Mouse (Mus musculus): ENCODE results near the gene Erg.
A peak's percentile ranks its signal among the peaks of the same experiment; 100 is the strongest.

Erg gene

DNA sequence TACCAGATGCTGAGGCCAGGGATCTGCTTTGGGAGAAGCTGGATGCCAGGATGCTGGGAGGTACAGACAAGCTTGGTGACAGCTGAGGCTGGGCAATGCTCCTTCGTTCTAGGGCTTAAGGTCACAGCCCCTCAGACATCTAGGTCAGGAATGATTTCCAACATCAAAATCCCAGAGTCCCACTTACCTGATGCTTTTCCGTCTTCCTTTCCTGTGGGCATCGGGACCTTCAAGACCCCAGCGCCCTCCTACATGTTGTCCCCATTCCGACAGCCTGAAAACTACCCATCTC, at the start of gene Erg:
Erg (minus strand) TSS at position 283 of the 292 bp plus-strand sequence.
- no peak for DNase-seq

DNA sequence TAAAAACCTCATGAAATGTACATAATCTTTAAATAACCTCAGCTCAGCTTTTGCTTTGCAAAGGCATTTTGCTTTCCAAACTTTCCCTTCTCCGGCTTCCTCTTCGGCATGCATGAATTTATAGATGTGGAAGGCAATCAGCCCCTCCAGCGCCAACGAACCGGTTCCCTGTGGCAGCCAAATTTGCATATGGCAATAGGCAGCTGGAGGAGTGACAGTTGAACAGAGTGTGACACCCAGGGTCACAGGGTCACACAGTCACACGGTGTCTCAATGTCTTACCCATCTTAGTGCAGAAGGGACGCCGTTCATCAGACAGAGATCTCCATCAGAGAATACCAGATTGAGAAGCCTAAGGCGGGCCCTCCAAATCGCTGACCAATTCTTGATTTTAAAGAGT, 45.4 kb upstream of the Erg start:
- DNase-seq = no peak

DNA sequence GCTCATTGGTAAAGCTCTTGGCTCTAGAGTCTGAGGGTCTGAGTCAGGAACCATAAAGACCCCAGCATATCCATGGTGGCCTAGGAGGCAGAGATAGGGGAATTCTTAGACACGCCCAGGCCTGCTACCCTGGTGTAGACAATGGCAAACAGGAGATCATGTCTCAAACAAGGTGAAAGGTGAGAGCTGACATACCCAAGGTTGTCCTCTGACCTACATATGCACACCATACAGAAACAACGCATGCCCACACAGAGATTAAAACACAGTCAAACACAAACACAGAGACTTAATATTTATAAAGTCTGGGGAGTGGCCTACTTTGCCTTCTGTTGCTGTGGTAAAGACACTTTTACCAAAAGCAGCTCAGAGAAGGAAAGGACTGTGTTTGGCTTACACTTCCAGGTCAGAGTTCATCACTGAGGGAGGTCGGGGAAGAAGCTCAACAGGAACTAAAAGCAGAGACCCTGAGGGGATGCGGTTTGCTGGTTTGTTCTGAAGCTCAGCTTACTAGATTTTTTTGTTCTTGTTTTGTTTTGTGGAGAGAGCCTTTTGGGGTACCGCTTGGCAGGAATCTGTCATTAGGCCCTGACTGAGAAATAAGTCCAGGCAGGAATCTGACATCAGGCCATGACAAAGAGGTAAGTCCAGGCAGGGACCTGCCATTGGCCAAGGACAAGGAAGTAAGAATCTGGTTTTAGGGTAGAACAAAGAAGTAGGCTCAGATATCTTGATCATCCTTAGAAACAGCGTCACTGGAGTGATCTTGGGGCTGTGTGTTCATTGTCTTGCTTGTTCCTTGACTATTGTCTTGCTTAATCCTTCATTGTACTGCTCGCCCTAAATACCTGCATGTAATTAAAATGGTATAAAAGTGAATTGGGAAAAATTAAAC, 37.7 kb upstream of the Erg start:
- no peak for DNase-seq

DNA sequence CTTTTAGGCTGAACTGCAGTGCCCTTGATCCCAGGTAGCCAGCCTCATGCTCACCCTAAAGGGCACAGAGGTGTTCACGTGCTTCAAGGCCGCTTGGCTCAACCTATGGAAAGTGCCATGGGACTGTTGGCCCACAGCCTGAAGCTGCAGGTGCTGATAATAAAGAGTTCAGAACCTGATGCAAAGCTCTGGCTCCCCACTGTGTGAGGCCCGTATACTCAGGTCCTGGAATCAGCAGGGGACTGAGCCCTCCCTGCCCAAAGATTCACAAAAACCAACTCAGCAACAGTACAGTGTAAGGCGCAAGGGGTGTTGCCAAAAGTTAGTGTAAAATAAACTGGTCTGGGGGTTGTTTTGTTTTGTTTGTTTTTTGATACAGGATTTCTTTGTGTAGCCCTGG, 36.7 kb upstream of the Erg start:
- DNase-seq = no peak

DNA sequence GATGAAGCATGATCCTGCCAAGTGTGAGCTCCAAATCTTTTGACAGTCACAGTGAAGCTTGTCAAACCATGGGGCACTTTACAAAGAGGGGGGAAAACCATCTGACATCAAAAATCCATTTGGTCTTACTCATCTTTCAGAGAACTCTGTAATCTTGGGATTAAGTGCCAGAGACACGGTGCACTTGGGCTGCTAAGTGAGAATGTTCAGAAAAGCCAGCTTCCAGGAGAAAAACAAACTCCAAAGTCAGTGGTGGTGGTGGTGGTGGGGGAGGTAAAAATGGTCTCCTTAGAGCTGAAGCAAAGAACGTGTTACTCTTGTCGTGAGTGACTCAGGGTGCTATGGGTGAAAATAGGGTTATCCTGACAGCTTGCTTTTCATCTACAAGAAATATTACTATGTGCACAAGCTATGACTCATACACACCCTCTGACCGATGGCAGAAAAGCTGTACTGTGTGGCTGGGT, 33.5 kb upstream of the Erg start:
- DNase-seq = no peak

DNA sequence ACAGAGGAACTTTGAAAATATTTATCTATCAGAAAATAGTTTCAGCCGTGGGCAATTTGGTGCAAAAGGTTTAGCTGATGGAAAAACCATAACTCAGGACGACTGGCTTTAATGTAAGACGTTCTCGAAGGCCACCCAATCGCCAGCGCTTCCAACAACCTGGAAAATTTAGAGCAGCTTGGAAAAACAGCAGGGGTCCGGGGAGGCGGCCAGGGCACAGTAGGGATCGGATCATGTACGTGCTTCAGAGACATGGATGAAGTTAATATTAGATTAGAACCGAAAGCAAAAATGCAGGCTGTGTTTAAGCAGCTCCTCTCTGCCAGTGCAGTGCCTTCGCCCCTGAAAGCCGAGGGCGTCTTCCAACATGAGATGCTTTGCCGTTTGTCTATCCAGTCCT, 31.8 kb upstream of the Erg start:
- DNase-seq = no peak

DNA sequence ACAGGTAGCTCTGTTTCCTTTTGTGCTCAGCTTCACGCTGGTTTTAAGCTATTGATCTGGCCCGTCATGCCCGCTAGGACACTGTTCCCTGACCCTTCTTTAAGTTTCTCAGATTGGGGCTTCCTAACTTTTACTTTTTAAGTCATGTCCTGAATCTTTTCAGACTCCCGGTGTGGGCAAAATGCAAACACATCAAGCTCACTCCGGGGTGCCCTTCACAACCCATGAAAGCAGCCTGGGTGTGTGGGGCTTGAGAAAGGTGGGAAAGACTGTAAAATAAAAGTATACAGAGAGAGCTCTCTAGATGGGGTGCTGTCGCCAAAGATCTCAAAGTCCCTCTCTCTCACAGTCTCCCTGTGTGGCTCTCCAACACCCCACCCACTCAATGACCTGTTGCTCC, 31.3 kb upstream of the Erg start:
- DNase-seq = no peak

DNA sequence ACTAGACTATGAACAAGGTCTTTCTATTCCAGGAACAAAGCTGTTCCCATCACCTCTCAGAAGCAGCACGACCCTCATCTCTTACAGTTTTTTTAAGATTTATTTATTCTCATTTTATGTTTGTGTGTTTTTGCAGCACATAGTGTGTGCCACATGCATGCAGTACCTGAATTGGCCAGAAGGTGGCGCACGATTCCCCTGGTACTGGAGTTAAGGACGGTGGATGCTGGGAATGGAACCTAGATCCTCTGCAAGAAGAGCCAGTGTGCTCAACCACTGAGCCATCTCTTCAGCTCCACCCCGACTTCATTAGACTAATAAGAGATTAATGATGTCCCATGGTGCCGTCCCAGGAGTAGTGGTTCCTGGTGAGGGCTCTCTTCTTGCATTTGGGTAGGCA, 29.2 kb upstream of the Erg start:
- no peak for DNase-seq

DNA sequence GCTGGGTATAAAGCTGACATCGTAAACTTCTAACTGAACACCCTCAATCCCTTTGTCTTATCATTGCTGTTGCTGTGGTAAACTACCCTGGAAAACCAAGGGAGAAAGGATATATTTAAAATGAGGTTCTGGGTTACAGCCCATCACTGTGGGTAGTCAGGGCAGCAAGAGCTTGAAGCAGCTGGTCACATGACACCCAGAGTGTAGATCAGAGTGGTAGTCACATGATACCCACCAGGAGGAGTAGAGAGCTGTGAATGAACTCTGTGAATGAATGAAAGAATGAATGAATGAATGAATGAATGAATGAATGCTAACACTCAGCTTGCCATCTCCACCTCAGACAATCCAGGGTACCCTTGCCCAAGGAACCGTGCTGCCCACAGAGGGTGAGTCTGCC, 28.1 kb upstream of the Erg start:
- DNase-seq = no peak

DNA sequence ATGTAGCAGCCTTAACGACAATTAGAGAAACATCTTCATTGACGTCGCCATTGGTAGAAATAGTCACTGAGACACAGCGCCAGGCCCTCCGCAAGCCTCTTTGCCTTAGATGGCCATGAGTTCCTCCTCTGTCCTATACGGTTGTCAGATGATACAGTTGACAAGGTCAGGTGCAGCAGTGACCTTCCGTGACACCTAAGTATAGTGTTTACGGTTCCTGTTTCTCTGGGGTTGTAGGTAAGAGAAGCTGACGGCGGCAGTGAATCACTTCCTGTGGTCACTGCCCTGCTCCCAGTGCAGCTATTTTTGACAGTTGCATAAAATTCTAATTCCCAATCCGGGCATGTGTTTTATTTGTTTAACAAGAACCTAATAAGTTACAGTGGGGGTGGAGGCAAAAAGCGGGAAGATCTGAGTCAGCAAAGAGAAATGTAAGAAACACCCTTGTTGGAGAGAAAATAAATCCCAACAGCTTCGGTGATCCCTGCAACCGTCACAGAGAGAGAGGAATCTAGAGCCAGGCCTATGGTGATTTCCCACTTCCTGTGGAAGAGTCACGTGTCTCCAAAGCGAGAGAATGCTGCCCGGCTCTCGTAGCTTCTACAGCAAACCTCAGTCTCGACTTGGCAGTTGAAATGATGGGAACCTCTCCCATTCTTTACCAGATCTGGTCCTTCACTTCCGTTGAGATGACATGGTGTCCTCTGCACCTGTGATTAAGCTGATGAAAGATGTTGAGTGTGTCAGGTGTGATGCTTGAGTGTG, 25.8 kb upstream of the Erg start:
- DNase-seq = no peak

DNA sequence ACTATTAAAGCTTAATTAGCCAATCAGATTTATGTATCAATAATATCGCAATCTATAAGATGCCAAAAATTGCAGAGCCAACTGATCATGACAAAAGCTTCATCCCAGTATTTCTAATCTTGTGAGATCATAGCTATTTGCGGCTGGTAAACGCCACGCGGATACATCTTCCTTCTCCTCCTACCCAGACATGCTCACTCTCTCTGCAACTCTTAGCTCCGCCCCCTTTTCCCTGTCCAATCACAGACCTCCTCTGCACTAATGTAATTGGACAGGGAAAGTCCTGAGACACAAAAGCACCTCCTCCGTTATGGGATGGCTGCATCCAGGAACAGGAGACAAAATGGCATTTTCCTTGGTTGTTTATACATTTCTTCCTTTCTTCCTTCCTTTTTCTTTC, 22.2 kb upstream of the Erg start:
- no peak for DNase-seq

DNA sequence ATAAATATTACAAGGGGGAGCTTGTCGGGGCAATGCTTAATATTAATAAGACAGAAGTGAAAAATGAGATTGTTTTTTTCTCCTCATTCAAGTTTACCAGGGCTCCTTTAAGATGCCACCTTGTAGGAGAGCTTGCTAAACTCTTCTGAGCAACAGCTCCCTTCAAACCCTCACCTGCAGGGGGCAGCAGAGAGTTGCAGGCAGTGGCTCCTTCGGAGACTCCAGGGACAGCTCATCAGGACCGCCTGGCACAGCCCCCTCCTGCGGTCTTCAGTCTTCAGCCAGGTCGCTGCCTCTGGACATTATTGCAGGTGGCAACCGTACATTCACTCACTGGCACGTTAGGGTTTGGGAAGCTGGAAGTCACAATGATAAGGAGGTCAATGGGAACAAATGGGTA, 18.9 kb upstream of the Erg start:
- DNase-seq = peak; percentile 72

DNA sequence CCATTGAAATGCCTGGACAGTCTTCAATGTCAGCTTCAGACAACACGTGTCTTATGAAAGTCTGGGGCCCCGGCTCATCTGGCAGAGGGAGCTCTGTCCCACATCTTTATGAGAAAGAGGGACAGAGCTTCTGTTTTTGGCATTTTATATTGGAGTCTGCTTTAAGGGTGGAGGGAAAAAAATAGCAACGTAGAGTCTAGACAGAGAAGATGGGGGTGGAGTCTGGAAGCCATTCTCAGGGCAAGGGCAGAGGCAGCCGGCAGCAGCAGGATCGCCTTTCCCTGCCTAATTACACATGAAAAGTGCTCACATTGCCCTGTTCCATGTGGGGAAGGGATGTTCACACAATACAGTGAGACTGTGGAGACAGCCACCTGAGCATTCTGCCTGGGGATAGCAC, 16.1 kb upstream of the Erg start:
- DNase-seq = no peak

DNA sequence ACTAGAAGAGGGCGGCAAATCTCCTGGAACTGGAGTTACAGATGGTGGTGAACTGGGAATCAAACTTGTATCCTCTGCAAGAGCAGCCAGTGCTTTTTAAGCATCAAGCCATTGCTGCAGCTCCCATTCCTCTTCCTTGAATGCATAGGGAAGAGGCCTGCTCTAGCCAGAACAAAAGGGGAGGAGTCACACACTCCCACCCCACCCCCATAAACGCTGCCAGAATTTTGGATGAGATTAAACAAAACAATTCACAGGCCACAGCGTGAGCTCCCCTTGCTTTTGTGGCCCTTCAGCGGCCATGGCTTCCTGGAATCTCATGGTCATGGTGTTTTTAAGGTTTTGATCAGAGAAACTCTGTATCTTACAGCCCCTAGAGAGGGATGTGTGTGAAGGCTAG, 15.4 kb upstream of the Erg start:
- DNase-seq = no peak

DNA sequence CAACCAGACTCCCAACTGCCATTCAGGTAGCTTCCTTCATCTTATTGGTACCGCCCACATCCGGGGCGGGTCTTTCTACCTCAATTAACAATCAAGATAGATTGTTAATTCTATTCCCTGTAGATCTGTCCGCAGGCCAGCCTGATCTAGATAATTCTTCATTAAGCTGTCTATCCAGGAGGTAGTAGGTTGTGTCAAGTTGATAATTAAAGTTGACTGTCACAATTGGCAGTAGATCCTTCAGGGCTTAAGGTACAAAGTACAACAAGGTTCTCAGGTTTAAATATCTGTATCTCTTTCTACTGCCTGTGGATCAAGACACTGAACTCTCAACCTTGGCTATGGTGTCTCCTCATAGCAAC, 14.8 kb upstream of the Erg start:
- DNase-seq = no peak

DNA sequence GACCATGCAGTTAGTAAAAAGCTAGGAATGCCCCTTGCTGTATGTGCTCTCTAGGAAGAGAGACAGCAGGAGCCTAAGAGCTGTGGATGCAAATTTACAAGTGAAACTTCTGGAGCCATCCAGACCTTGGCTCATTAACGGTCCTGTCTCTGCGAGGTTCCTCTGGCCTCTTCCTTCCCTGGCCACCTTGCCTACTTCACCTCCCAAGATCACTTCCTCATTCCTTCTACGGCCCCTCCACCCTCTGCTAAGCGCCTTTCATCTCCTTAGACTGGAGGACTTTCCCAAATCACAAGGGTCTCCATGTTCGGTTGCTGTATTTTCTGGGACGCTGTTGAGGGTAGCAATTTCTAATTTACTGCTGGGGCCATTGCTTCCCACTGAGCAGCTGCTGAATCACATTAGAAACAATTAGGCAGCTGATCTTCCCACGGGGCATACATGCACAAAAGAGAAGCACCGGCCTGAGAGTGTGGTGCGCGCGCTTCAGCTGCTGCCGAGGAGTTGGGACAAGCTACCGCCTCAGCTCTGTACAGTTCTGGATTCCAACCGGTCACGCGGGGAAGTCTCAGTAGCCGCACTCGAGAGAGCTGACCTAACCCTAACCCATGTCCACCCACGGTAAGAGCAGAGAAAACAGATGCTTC, 14.3 kb upstream of the Erg start:
- no peak for DNase-seq

DNA sequence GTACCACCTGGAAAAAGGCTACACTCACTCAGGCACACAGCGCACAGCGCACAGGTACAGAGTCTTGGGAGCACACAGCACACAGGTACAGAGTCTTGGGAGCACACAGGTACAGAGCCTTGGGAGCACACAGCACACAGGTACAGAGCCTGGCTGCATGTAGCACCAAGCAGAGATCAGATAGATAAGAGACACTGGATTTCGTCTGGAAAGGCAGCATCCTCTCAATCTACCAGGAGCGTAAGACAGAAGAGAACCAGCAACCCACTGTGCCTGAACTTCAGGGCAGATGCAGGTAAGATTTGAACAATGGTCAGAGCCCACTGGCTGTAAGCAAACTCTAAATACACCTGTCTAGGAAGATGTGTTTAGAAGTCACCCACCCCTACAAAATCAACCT, 12.5 kb upstream of the Erg start:
- no peak for DNase-seq

DNA sequence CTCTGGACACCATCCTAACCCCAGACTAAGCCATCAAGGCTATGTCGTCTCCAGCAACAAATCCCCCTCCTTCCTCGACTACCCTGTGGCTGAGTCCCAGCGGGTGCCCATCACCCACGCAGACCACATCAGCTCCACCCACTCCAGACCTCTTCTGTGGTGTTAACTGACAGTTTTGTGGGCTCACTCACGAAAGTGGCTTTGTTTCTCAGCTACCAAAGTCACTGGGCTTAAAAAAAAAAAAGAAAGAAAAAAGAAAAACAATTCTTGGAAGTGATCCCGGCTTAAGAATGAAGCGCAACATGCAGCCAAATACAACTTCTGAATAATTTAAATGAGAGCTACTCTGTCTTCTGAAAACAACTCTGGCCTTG, 11.2 kb upstream of the Erg start:
- DNase-seq = peak; percentile 11

DNA sequence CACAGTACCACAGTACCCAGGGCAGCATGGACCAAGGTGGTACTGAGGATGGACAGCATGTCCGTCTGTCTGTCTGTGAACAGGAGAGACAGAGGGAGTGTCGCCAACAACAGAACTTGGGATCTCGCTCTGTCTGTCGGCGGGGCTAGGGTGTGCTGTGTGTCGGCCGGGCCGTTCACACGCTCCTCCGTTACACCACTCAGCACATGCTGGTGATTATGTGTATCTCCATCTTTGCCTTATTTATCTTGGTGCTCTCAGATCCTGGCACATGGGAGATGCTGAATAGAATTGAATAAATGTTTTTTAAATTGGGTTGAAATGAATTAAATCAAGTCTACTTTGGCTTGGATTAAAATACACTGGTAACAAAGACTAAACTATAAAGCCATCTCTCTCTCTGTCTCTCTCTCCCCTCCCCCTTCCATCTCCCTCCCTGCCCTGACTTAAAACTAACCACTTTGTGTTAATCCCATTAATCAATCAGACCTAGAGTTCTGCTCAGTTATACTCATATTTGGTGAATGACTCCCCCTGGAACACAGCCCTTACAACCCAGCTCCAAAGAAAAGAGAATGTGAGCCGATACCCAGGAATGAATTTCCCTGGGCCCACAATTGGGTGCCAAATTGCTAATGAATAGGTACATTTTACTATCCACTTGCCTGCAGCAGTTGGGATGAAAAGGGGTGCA, 10.6 kb upstream of the Erg start:
- DNase-seq = no peak

DNA sequence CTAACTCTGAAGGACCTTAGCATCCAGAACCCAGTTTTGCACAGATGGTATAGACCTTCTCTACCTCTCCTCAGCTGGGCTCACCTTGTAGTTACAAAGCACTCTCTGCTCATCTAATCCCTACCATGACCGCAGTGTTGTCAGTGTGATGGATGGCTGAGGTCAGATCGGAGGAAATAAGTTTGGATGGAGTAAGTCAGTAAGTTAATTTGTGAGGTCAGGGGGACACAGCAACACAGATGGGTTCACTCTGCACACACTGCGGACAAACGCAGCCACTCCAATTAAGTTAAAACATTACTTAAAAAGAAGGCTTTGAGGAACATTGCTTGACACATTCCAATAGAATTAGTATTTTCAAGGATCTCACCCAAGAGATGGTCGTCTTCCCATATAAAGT, 2.5 kb upstream of the Erg start:
- no peak for DNase-seq

DNA sequence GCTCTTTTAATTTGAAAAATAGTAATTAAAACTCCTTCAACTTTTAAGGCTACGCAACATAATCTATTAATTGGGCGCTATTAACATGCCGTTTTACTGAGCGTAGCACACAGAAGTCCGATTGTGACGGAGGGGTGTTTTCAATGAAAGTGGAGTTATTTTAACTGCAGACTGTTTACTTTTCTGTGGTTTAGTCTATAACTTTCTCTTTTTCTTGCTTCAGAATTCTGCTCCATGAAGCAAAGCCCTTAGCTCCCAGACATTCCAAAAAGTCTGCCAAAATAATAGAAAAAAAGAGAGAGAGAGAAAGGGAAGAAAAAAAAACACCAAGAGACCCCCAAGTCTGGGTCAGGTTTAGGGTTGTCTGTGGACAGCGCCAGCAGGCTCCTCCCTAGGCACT, 333 bp upstream of the Erg start:
- no peak for DNase-seq

DNA sequence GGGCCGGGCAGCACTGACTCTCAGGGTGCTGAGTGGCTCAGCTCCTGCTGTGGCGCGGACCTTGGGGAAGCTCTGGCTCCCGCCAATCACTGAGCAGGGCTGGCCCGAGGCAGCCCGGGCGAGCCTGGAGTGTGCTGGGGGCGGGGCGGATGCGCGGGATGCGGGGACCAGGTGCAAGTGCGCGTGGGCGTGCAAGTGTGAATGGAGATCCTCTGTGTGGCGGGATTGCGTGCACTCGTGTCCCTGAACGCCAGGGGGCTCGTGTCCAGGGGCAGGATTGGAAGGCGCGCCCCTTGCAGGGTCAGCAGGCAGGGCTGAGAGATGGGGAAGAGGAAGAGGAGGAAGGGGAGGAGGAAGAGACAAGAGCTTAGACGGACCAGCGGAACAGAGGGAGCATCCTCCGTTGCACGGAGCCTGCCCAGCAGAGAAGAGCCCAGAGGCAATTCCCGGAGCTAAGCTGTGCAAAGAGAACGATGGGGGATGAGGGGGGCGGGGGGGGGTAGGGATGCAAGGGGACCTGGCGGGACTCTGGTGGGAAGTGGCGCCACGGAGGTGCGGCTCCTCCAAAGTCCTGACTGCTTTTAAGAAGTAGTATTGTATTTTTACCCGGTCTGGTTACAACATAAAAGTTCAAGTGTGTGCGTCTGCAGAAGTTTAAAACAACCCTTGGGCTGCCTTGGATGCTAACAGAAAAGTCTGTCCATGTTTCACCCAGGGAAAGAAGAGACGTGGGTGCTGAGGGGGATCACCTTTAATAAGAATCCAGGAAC, 667 bp downstream of the Erg start:
- peak; percentile 36 for DNase-seq
